Mouse (Mus musculus) CH12.LX (cell line): ENCODE data around the gene Olfr263.

Experiments
- CHD2 ChIP-seq: IDR thresholded peaks from 2 replicates; pipeline ENCODE4 v1.6.1; 2011; ENCODE audit warnings: low read length, improper control_type of control experiment
- CTCF ChIP-seq, 2 experiments: IDR thresholded peaks in 1 of 2; conservative IDR thresholded peaks in 1 of 2; 2 replicates each; pipeline ENCODE4 v1.5.1; 2011 to 2012; ENCODE audit warnings: low read depth in 2 of 2, low read length in 2 of 2, improper control_type of control experiment in 1 of 2, inconsistent platforms in 1 of 2, mild to moderate bottlenecking in 1 of 2, moderate library complexity in 1 of 2
- E2F4 ChIP-seq: IDR thresholded peaks from 2 replicates; pipeline ENCODE4 v1.6.1; 2011; ENCODE audit warnings: low read depth, low read length, improper control_type of control experiment; ENCODE audit not compliant: insufficient replicate concordance
- EP300 ChIP-seq: IDR thresholded peaks from 2 replicates; pipeline ENCODE4 v1.6.1; 2011; ENCODE audit warnings: low read length, improper control_type of control experiment
- ETS1 ChIP-seq: conservative IDR thresholded peaks from 2 replicates; pipeline ENCODE4 v1.6.1; 2012; ENCODE audit warnings: low read depth, mild to moderate bottlenecking, inconsistent platforms, low read length, improper control_type of control experiment, moderate library complexity
- MAFK ChIP-seq: IDR thresholded peaks from 2 replicates; pipeline ENCODE4 v1.6.1; 2011; ENCODE audit warnings: low read length, improper control_type of control experiment; ENCODE audit not compliant: insufficient replicate concordance
- NELFE ChIP-seq: IDR thresholded peaks from 2 replicates; pipeline ENCODE4 v1.6.1; 2011; ENCODE audit warnings: low read depth, low read length, improper control_type of control experiment
- NRF1 ChIP-seq: IDR thresholded peaks from 2 replicates; pipeline ENCODE4 v1.6.1; 2014; ENCODE audit warnings: low read depth, mild to moderate bottlenecking, inconsistent platforms, low read length, improper control_type of control experiment, moderate library complexity
- POLR2A ChIP-seq: IDR thresholded peaks from 2 replicates; pipeline ENCODE4 v1.6.1; 2011; ENCODE audit warnings: low read depth, mild to moderate bottlenecking, improper control_type of control experiment, low read length
- SMC3 ChIP-seq: IDR thresholded peaks from 2 replicates; pipeline ENCODE4 v1.6.1; 2011; ENCODE audit warnings: low read depth, low read length, improper control_type of control experiment
- USF1 ChIP-seq: IDR thresholded peaks from 2 replicates; pipeline ENCODE4 v1.6.1; 2014; ENCODE audit warnings: low read depth, mild to moderate bottlenecking, inconsistent platforms, low read length, improper control_type of control experiment
- ZC3H11A ChIP-seq: IDR thresholded peaks from 2 replicates; pipeline ENCODE4 v1.6.1; 2012; ENCODE audit warnings: low read depth, mild to moderate bottlenecking, inconsistent platforms, low read length, improper control_type of control experiment
- ZKSCAN1 ChIP-seq: IDR thresholded peaks from 2 replicates; pipeline ENCODE4 v1.6.1; 2012; ENCODE audit warnings: low read depth, inconsistent platforms, low read length, improper control_type of control experiment, borderline replicate concordance

GRCm38 (mm10) chr13:21114121-21114520 lies 15.3 kb upstream of the Olfr263 start:
- TF ChIP-seq ETS1 (no peak), CTCF (conservative IDR thresholded peaks at IDR 0.05 in 1 of 2, IDR thresholded peaks at IDR 0.05 in 1 of 2; ENCODE audit: low read depth in 2 of 2, low read length in 2 of 2) (no peak), E2F4 (no peak), POLR2A (no peak), ZC3H11A (no peak), EP300 (no peak), NELFE (no peak), CHD2 (no peak), SMC3 (no peak), MAFK (no peak), ZKSCAN1 (no peak), USF1 (no peak), NRF1 (no peak)
